Mouse (Mus musculus): Measurements from ENCODE around the gene Enox2. TPM values are rescaled to one million over a fixed set of nuclear protein-coding genes. Genes with fewer than 3 reads are reported as not detected.

The Enox2 gene
- total RNA-seq (2014; rRNA removed; ENCODE audit: low replicate concordance) (5.9 and 19.2 TPM in 2 replicates), polyA plus RNA-seq (2015; fragmentation: Nextera tagmentation; extraction: Ambion mirVana) (3.9 and 5.1 TPM in 2 replicates)

- Histone ChIP-seq H3K4me2 (ENCODE audit: low read depth, low read length) (peak within 1 kb of the TSS; percentile 57), H3K4me1 (ENCODE audit: control insufficient read depth, insufficient read depth) (no peaks in the 10 kb centered on the region), H3K27me3 (ENCODE audit: control insufficient read depth, insufficient read depth, low read length) (no peaks in the 10 kb centered on the region), H3K9ac (replicated peaks; ENCODE audit: low read depth, low read length) (peak within 1 kb of the TSS; percentile 73), H3K9me3 (replicated peaks; ENCODE audit: control insufficient read depth, low read length) (no peaks in the 10 kb centered on the region), H3K36me3 (replicated peaks; ENCODE audit: control insufficient read depth, insufficient read depth, low read length) (no peaks in the 10 kb centered on the region), H3K27ac (ENCODE audit: low read depth) (peak within 1 kb of the TSS; percentile 79), H3K4me3 (ENCODE audit: low read depth, low read length) (peak within 1 kb of the TSS; percentile 77)
- no peak for TF ChIP-seq EP300 (IDR thresholded peaks at IDR 0.05; ENCODE audit: low read depth)
- no peak for TF ChIP-seq CTCF (IDR thresholded peaks at IDR 0.05; ENCODE audit: low read depth)
- ATAC-seq (ENCODE audit: insufficient read depth, low read depth) (peak; percentile 100), DNase-seq (ENCODE audit: low spot score) (peak; percentile 93)
- 24% methylated on average over 22 of the region's 26 CpGs for WGBS
These were observed at the start of gene Enox2 for GRCm38 (mm10) chrX:49287700-49288563. TSS of gene Enox2 (minus strand) at chrX:49288259.

- Histone ChIP-seq H3K4me3 (ENCODE audit: low read depth, low read length) (no peak overlapping the region), H3K27me3 (ENCODE audit: control insufficient read depth, insufficient read depth, low read length) (no peaks in the 10 kb centered on the region), H3K4me1 (ENCODE audit: control insufficient read depth, insufficient read depth) (no peaks in the 10 kb centered on the region), H3K36me3 (replicated peaks; ENCODE audit: control insufficient read depth, insufficient read depth, low read length) (no peaks in the 10 kb centered on the region), H3K9ac (replicated peaks; ENCODE audit: low read depth, low read length) (no peak overlapping the region), H3K27ac (ENCODE audit: low read depth) (no peak overlapping the region), H3K4me2 (ENCODE audit: low read depth, low read length) (no peak overlapping the region), H3K9me3 (replicated peaks; ENCODE audit: control insufficient read depth, low read length) (no peaks in the 10 kb centered on the region)
- no peak for TF ChIP-seq EP300 (IDR thresholded peaks at IDR 0.05; ENCODE audit: low read depth)
- TF ChIP-seq CTCF (IDR thresholded peaks at IDR 0.05; ENCODE audit: low read depth): peak; percentile 28
- ATAC-seq (ENCODE audit: insufficient read depth, low read depth): no peak
- WGBS: 46% methylated on average over 1 of the region's 1 CpGs
- no peak for DNase-seq (ENCODE audit: low spot score)
These were observed 21.4 kb upstream of the Enox2 start for GRCm38 (mm10) chrX:49309496-49309895.

- TF ChIP-seq EP300 (IDR thresholded peaks at IDR 0.05; ENCODE audit: low read depth) (no peak), CTCF (IDR thresholded peaks at IDR 0.05; ENCODE audit: low read depth) (peak; percentile 66)
- ATAC-seq (ENCODE audit: insufficient read depth, low read depth) (no peak), DNase-seq (ENCODE audit: low spot score) (no peak)
- Histone ChIP-seq H3K9me3 (replicated peaks; ENCODE audit: control insufficient read depth, low read length) (no peaks in the 10 kb centered on the region), H3K27me3 (ENCODE audit: control insufficient read depth, insufficient read depth, low read length) (no peaks in the 10 kb centered on the region), H3K27ac (ENCODE audit: low read depth) (no peak overlapping the region), H3K4me2 (ENCODE audit: low read depth, low read length) (no peak overlapping the region), H3K9ac (replicated peaks; ENCODE audit: low read depth, low read length) (no peak overlapping the region), H3K4me1 (ENCODE audit: control insufficient read depth, insufficient read depth) (no peaks in the 10 kb centered on the region), H3K36me3 (replicated peaks; ENCODE audit: control insufficient read depth, insufficient read depth, low read length) (no peaks in the 10 kb centered on the region), H3K4me3 (ENCODE audit: low read depth, low read length) (no peak overlapping the region)
- WGBS: 10% methylated on average over 5 of the region's 5 CpGs
These were observed 18.6 kb upstream of the Enox2 start for GRCm38 (mm10) chrX:49306659-49307058.

- no peak overlapping the region for H3K9ac ChIP-seq (replicated peaks; ENCODE audit: low read depth, low read length)
These were observed 8.0 kb downstream of the Enox2 start for GRCm38 (mm10) chrX:49279918-49280586.

GRCm38 (mm10) chrX:49273487-49274042 is 14.5 kb downstream of the Enox2 start:
- no peak overlapping the region for H3K4me2 ChIP-seq (ENCODE audit: low read depth, low read length)
- ATAC-seq (ENCODE audit: insufficient read depth, low read depth) (no peak), DNase-seq (ENCODE audit: low spot score) (no peak)
- no peak overlapping the region for H3K9ac ChIP-seq (replicated peaks; ENCODE audit: low read depth, low read length)
- TF ChIP-seq CTCF (IDR thresholded peaks at IDR 0.05; ENCODE audit: low read depth) (no peak), EP300 (IDR thresholded peaks at IDR 0.05; ENCODE audit: low read depth) (no peak)
- WGBS: 64% methylated on average over 12 of the region's 12 CpGs
- no peaks in the 10 kb centered on the region for H3K4me1 ChIP-seq (ENCODE audit: control insufficient read depth, insufficient read depth)
- H3K9me3 ChIP-seq (replicated peaks; ENCODE audit: control insufficient read depth, low read length): no peaks in the 10 kb centered on the region
- no peaks in the 10 kb centered on the region for H3K36me3 ChIP-seq (replicated peaks; ENCODE audit: control insufficient read depth, insufficient read depth, low read length)
- H3K4me3 ChIP-seq (ENCODE audit: low read depth, low read length): no peak overlapping the region
- no peak overlapping the region for H3K27ac ChIP-seq (ENCODE audit: low read depth)
- H3K27me3 ChIP-seq (ENCODE audit: control insufficient read depth, insufficient read depth, low read length): no peaks in the 10 kb centered on the region

More at GRCm38 (mm10) chrX:49279918-49280586, 8.0 kb downstream of the Enox2 start:
- H3K4me1 ChIP-seq (ENCODE audit: control insufficient read depth, insufficient read depth): 0 out of 2 replicates have a peak, but pooled peaks cover 5% of the 10 kb centered on the region
- H3K27me3 ChIP-seq (ENCODE audit: control insufficient read depth, insufficient read depth, low read length): no peaks in the 10 kb centered on the region
- H3K4me3 ChIP-seq (ENCODE audit: low read depth, low read length): no peak overlapping the region
- TF ChIP-seq CTCF (IDR thresholded peaks at IDR 0.05; ENCODE audit: low read depth): no peak
- no peak for TF ChIP-seq EP300 (IDR thresholded peaks at IDR 0.05; ENCODE audit: low read depth)
- DNase-seq (ENCODE audit: low spot score) (no peak), ATAC-seq (ENCODE audit: insufficient read depth, low read depth) (peak; percentile 33; the same call in 1 of the 2 replicates)
- H3K9me3 ChIP-seq (replicated peaks; ENCODE audit: control insufficient read depth, low read length): no peaks in the 10 kb centered on the region
- peak overlapping the region; percentile 53 for H3K27ac ChIP-seq (ENCODE audit: low read depth)
- no peaks in the 10 kb centered on the region for H3K36me3 ChIP-seq (replicated peaks; ENCODE audit: control insufficient read depth, insufficient read depth, low read length)
- H3K4me2 ChIP-seq (ENCODE audit: low read depth, low read length): no peak overlapping the region
- 57% methylated on average over 2 of the region's 2 CpGs for WGBS
